Mouse (Mus musculus): ENCODE measurements at regions not wholly inside any gene's neighbourhood (a gene's known extent, or its start where the extent isn't known, plus 50 kb on each side); places are given as distances from the start of the nearest gene placed in this dataset.

DNA sequence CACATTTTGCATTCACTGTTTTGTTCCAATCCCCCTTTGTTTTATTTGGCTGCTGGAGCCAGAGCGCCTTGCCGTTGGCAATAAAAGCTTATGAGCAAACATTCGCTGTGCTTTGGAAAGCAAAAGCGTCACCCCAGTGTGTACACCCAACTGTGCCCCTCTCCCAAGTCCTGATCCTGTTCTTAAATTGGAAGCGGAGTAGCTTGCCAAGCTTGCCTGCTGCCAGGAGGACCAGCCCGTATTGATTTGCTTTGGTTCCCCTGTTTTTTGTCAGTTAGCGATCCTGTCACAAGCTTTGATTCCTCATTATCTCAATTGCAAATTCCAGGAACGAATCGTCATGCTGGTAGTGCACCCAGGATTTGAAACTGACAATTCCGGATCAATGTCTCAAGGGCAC lies 917.5 kb downstream of the Olfm4 start:
- H3K9me3 ChIP-seq (replicated peaks; ENCODE audit: control insufficient read depth, low read length): no peaks in the 10 kb centered on the region
- H3K27me3 ChIP-seq (ENCODE audit: control insufficient read depth, insufficient read depth, low read length): no peaks in the 10 kb centered on the region
- WGBS (ENCODE audit: insufficient replicate concordance): 70% methylated on average over 10 of the region's 10 CpGs

DNA sequence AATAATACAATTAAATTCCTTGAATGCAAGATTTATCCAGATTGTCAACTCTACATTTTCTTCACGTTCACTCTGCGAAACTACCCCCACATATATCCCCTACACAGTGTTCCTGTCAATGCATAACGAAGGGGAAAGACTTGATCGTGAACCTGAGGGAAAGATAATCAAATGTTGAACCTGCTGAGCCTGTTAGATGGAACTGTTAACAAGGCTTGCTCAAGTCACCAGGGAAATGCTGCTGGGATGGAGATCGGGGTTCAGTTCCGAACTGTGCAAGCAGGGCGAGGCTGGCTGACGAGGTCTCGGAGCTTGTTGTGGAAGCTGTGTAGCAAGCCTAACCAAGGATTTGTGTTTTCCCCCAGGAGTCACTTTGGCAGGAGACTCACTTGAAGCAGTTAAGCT lies 917.9 kb downstream of the Olfm4 start:
- Histone ChIP-seq H3K4me3 (ENCODE audit: low read depth, low read length) (no peak overlapping the region), H3K4me2 (no peak overlapping the region), H3K9me3 (replicated peaks; ENCODE audit: control insufficient read depth, low read length) (no peaks in the 10 kb centered on the region), H3K27me3 (ENCODE audit: control insufficient read depth, insufficient read depth, low read length) (no peaks in the 10 kb centered on the region), H3K27ac (ENCODE audit: low read depth, low read length) (no peak overlapping the region), H3K4me1 (ENCODE audit: control insufficient read depth, insufficient read depth, low read length) (no peaks in the 10 kb centered on the region), H3K36me3 (ENCODE audit: control insufficient read depth, insufficient read depth, low read length) (no peaks in the 10 kb centered on the region), H3K9ac (ENCODE audit: low read depth, low read length) (no peak overlapping the region)
- 78% methylated on average over 9 of the region's 9 CpGs for WGBS (ENCODE audit: insufficient replicate concordance)
- ATAC-seq (replicated peaks; ENCODE audit: insufficient number of reproducible peaks, low FRiP score, low TSS enrichment): no peak

More for the DNA sequence above, 917.5 kb downstream of the Olfm4 start:
- H3K9ac ChIP-seq (ENCODE audit: low read depth, low read length): no peak overlapping the region
- H3K27ac ChIP-seq (ENCODE audit: low read depth, low read length): no peak overlapping the region
- no peak for ATAC-seq (replicated peaks; ENCODE audit: insufficient number of reproducible peaks, low FRiP score, low TSS enrichment)
- H3K4me2 ChIP-seq: no peak overlapping the region
- H3K4me3 ChIP-seq (ENCODE audit: low read depth, low read length): no peak overlapping the region
- H3K4me1 ChIP-seq (ENCODE audit: control insufficient read depth, insufficient read depth, low read length): no peaks in the 10 kb centered on the region
- no peaks in the 10 kb centered on the region for H3K36me3 ChIP-seq (ENCODE audit: control insufficient read depth, insufficient read depth, low read length)

DNA sequence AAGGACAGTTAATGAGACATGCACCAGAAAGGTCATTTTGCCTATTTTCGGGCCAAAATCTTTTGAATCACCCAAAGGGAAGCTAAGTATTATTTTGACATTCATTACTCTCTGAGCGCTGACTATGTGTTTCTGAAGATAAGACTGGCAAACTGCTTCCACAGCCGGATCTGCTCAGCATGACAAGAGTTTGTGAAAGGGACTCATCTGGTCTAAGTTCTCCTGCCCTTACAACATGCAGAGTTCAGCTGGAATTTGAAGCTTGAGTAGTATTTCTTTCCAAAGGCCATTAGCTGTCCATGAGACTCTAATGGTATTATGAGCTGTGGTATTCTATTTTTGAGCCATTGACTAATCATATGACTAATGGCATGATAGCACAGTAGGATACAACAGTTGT lies 932.1 kb downstream of the Olfm4 start:
- H3K9me3 ChIP-seq (replicated peaks; ENCODE audit: control insufficient read depth, low read length): no peaks in the 10 kb centered on the region
- no peak overlapping the region for H3K4me2 ChIP-seq
- no peak overlapping the region for H3K27ac ChIP-seq (ENCODE audit: low read depth, low read length)
- WGBS (ENCODE audit: insufficient replicate concordance): 69% methylated on average over 3 of the region's 3 CpGs
- no peaks in the 10 kb centered on the region for H3K36me3 ChIP-seq (ENCODE audit: control insufficient read depth, insufficient read depth, low read length)
- H3K4me1 ChIP-seq (ENCODE audit: control insufficient read depth, insufficient read depth, low read length): no peaks in the 10 kb centered on the region
- H3K27me3 ChIP-seq (ENCODE audit: control insufficient read depth, insufficient read depth, low read length): no peaks in the 10 kb centered on the region
- H3K9ac ChIP-seq (ENCODE audit: low read depth, low read length): no peak overlapping the region
- H3K4me3 ChIP-seq (ENCODE audit: low read depth, low read length): no peak overlapping the region
- ATAC-seq (replicated peaks; ENCODE audit: insufficient number of reproducible peaks, low FRiP score, low TSS enrichment): no peak

DNA sequence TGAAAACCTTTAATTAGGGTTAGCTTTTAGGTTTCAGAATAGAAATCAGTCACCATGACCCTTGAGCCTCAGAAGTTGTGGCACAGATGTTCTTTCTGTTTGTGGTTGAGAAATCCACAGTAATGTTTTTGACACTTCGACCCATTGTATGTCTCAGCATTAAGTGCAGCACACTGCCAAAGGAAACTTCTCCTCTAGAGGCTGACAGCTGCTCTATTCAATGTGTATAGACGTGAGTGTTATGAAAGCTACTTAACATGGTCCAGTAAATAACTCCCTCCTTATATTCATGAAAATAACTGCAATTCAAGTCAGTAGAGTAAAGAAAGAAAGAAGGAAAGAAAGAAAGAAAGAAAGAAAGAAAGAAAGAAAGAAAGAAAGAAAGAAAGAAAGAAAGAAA lies 939.9 kb downstream of the Olfm4 start:
- H3K4me1 ChIP-seq (ENCODE audit: control insufficient read depth, insufficient read depth, low read length): no peaks in the 10 kb centered on the region
- 62% methylated on average over 2 of the region's 2 CpGs for WGBS (ENCODE audit: insufficient replicate concordance)
- no peak for ATAC-seq (replicated peaks; ENCODE audit: insufficient number of reproducible peaks, low FRiP score, low TSS enrichment)
- H3K27me3 ChIP-seq (ENCODE audit: control insufficient read depth, insufficient read depth, low read length): no peaks in the 10 kb centered on the region
- H3K4me2 ChIP-seq: no peak overlapping the region
- H3K36me3 ChIP-seq (ENCODE audit: control insufficient read depth, insufficient read depth, low read length): no peaks in the 10 kb centered on the region
- H3K27ac ChIP-seq (ENCODE audit: low read depth, low read length): no peak overlapping the region
- no peak overlapping the region for H3K9ac ChIP-seq (ENCODE audit: low read depth, low read length)
- H3K4me3 ChIP-seq (ENCODE audit: low read depth, low read length): no peak overlapping the region
- no peaks in the 10 kb centered on the region for H3K9me3 ChIP-seq (replicated peaks; ENCODE audit: control insufficient read depth, low read length)

DNA sequence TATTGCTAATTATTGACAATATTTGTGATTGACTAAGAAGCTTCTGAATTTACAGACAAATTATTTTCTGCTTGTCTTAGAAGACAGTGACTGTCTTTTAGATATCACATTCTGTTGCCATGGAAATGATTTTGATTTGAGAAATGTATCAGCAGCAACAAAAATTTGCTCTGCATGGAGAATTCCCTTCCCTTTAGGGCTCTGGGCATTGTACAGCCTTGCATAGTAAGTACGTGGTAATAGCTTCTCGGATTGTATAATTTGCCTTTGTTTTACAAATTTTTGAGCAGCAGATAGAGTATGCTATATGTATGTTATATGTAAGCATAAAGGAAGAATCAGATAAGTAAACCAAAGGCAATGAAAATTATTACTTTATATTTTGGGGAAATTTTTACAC lies 976.1 kb downstream of the Olfm4 start:
- H3K27ac ChIP-seq (ENCODE audit: low read depth, low read length): no peak overlapping the region
- no peaks in the 10 kb centered on the region for H3K4me1 ChIP-seq (ENCODE audit: control insufficient read depth, insufficient read depth, low read length)
- no peaks in the 10 kb centered on the region for H3K36me3 ChIP-seq (ENCODE audit: control insufficient read depth, insufficient read depth, low read length)
- no peak for ATAC-seq (replicated peaks; ENCODE audit: insufficient number of reproducible peaks, low FRiP score, low TSS enrichment)
- WGBS (ENCODE audit: insufficient replicate concordance): 84% methylated on average over 2 of the region's 2 CpGs
- no peak overlapping the region for H3K4me2 ChIP-seq
- H3K27me3 ChIP-seq (ENCODE audit: control insufficient read depth, insufficient read depth, low read length): no peaks in the 10 kb centered on the region
- H3K9ac ChIP-seq (ENCODE audit: low read depth, low read length): no peak overlapping the region
- H3K9me3 ChIP-seq (replicated peaks; ENCODE audit: control insufficient read depth, low read length): no peaks in the 10 kb centered on the region
- no peak overlapping the region for H3K4me3 ChIP-seq (ENCODE audit: low read depth, low read length)

DNA sequence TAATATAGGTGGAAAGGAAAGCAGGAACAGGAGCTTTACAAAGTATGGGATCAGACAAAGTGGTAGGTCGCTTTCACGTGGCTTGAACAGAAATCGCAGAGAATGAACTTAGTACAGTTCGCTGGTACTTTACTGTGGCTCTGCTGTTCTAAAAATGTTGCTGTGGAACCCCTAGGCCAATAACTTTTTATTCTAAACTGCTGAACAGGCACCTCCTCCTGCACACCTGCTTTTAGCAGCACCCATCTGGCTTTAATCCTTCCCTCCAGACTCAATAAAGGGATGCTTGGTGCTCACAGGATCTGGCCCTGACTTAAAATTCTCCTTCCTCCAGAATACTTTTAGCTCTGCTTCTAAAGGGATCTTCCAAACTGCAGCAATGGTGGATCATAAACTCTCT lies 991.9 kb downstream of the Olfm4 start:
- 79% methylated on average over 4 of the region's 4 CpGs for WGBS (ENCODE audit: insufficient replicate concordance)
- Histone ChIP-seq H3K9ac (ENCODE audit: low read depth, low read length) (no peak overlapping the region), H3K27ac (ENCODE audit: low read depth, low read length) (no peak overlapping the region), H3K4me2 (no peak overlapping the region), H3K27me3 (ENCODE audit: control insufficient read depth, insufficient read depth, low read length) (no peaks in the 10 kb centered on the region), H3K36me3 (ENCODE audit: control insufficient read depth, insufficient read depth, low read length) (no peaks in the 10 kb centered on the region), H3K9me3 (replicated peaks; ENCODE audit: control insufficient read depth, low read length) (no peaks in the 10 kb centered on the region), H3K4me3 (ENCODE audit: low read depth, low read length) (no peak overlapping the region), H3K4me1 (ENCODE audit: control insufficient read depth, insufficient read depth, low read length) (peaks cover 10% of the 10 kb centered on the region; the same call in 1 of the 2 replicates)
- no peak for ATAC-seq (replicated peaks; ENCODE audit: insufficient number of reproducible peaks, low FRiP score, low TSS enrichment)

DNA sequence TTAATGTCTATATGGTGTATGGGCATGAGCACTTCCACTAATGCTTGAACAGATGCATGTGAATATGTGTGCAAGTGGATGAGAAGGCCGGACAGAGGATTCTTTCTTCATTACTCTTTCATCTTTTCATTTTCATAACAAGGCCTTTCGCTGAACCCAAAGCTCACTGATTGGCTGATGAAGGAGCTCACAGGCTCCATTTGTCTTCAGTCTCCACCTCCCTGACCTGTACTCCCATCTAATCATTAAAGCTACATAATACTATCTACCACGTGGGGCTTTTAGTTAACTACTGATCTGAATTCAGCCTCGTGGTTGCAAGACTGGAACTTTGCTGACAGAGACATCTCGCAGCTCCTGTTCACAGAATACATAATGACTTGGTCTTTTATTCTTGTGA lies 992.8 kb downstream of the Olfm4 start:
- Histone ChIP-seq H3K9me3 (replicated peaks; ENCODE audit: control insufficient read depth, low read length) (no peaks in the 10 kb centered on the region), H3K4me1 (ENCODE audit: control insufficient read depth, insufficient read depth, low read length) (peaks cover 10% of the 10 kb centered on the region; the same call in 1 of the 2 replicates), H3K27me3 (ENCODE audit: control insufficient read depth, insufficient read depth, low read length) (no peaks in the 10 kb centered on the region), H3K36me3 (ENCODE audit: control insufficient read depth, insufficient read depth, low read length) (no peaks in the 10 kb centered on the region), H3K4me3 (ENCODE audit: low read depth, low read length) (no peak overlapping the region), H3K4me2 (no peak overlapping the region), H3K9ac (ENCODE audit: low read depth, low read length) (no peak overlapping the region), H3K27ac (ENCODE audit: low read depth, low read length) (no peak overlapping the region)
- WGBS (ENCODE audit: insufficient replicate concordance): 55% methylated on average over 5 of the region's 5 CpGs
- no peak for ATAC-seq (replicated peaks; ENCODE audit: insufficient number of reproducible peaks, low FRiP score, low TSS enrichment)

DNA sequence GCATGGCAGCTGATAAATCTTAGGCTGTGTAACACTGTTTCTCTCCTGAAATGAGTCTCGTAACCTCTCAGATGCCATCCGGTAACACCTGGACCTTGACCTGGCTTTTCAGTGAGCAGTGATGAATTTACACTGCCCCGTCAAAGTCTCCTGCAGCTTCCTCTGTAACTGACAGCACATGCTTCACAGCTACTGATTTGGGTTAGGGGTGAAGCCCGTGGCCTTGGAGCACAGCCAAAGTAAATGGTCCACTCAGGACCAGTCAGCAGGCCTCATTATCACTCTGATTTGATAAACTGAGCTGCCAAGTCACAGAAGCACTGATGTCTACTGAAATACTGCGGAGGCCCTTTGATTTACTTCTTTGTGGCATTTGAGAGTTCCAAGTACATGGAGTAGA lies 995.6 kb downstream of the Olfm4 start:
- peaks cover 10% of the 10 kb centered on the region; the same call in 1 of the 2 replicates for H3K4me1 ChIP-seq (ENCODE audit: control insufficient read depth, insufficient read depth, low read length)
- 25% methylated on average over 5 of the region's 5 CpGs for WGBS (ENCODE audit: insufficient replicate concordance)
- H3K27me3 ChIP-seq (ENCODE audit: control insufficient read depth, insufficient read depth, low read length): no peaks in the 10 kb centered on the region
- H3K9me3 ChIP-seq (replicated peaks; ENCODE audit: control insufficient read depth, low read length): no peaks in the 10 kb centered on the region
- H3K4me2 ChIP-seq: peak overlapping the region; percentile 31; the same call in 1 of the 2 replicates
- ATAC-seq (replicated peaks; ENCODE audit: insufficient number of reproducible peaks, low FRiP score, low TSS enrichment): peak; percentile 64
- no peak overlapping the region for H3K9ac ChIP-seq (ENCODE audit: low read depth, low read length)
- H3K4me3 ChIP-seq (ENCODE audit: low read depth, low read length): no peak overlapping the region
- H3K36me3 ChIP-seq (ENCODE audit: control insufficient read depth, insufficient read depth, low read length): no peaks in the 10 kb centered on the region
- no peak overlapping the region for H3K27ac ChIP-seq (ENCODE audit: low read depth, low read length)

DNA sequence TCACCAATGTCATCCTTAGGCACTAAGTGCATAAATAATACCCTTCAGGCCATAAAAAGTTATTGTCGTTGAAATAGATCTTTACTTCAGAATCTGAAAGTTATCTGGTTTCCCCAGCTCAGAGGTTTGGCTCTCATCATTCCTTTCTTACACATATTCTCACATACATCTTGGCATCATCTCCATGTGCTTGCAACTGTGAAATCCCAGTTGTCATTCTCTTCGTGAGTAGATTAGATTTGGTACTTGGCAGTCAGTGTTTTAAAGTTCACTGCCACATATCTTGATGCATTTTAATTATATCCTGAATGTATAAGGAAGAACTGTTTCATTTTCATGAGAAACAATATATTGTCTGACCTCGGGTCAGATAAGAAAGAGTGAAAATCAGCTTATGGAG lies 1006.3 kb downstream of the Olfm4 start:
- no peak overlapping the region for H3K27ac ChIP-seq (ENCODE audit: low read depth, low read length)
- H3K27me3 ChIP-seq (ENCODE audit: control insufficient read depth, insufficient read depth, low read length): no peaks in the 10 kb centered on the region
- no peaks in the 10 kb centered on the region for H3K9me3 ChIP-seq (replicated peaks; ENCODE audit: control insufficient read depth, low read length)
- H3K9ac ChIP-seq (ENCODE audit: low read depth, low read length): no peak overlapping the region
- no peak overlapping the region for H3K4me2 ChIP-seq
- ATAC-seq (replicated peaks; ENCODE audit: insufficient number of reproducible peaks, low FRiP score, low TSS enrichment): no peak
- 70% methylated on average over 3 of the region's 3 CpGs for WGBS (ENCODE audit: insufficient replicate concordance)
- no peaks in the 10 kb centered on the region for H3K4me1 ChIP-seq (ENCODE audit: control insufficient read depth, insufficient read depth, low read length)
- no peaks in the 10 kb centered on the region for H3K36me3 ChIP-seq (ENCODE audit: control insufficient read depth, insufficient read depth, low read length)
- no peak overlapping the region for H3K4me3 ChIP-seq (ENCODE audit: low read depth, low read length)
